Mouse (Mus musculus) naive thymus-derived CD4-positive, alpha-beta T cell, adult 2 months (primary cell): ENCODE measurements at regions not wholly inside any gene's neighbourhood (a gene's known extent, or its start where the extent isn't known, plus 50 kb on each side); places are given as distances from the start of the nearest gene placed in this dataset.

Experiments used
- DNase-seq: peaks from one replicate; pipeline ENCODE4 v3.0.0-alpha.2; 2011; ENCODE audit warnings: low read depth

- no peak for DNase-seq
These were observed 115.8 kb downstream of the Lnpk start for GRCm38 (mm10) chr2:74463407-74463806.

- DNase-seq = no peak
These were observed 117.9 kb downstream of the Lnpk start for GRCm38 (mm10) chr2:74461211-74461844.

DNA sequence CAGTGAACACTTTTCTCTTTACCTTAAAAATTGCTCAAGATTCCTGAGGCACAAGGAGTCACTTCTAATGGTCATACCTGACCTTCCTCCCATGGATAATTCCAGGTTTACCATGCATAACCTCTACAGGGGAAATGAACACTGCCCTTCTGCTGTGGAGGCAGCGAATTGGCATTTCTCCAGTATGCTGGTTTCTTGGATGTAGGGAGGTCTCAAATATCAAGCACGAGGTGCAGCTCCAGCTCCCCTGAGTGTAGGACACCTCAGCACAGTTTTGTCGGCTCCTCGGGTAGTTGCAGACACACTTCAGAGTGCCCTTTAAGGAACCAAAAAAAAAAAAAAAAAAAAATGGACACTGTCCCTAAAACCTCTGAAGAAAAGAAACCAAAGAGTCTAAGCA, 124.8 kb downstream of the Lnpk start:
- no peak for DNase-seq

- no peak for DNase-seq
These were observed 126.6 kb downstream of the Lnpk start for GRCm38 (mm10) chr2:74452679-74453078.

- DNase-seq = no peak
These were observed 127.7 kb downstream of the Lnpk start for GRCm38 (mm10) chr2:74451578-74451977.

- DNase-seq = no peak
These were observed 128.2 kb downstream of the Lnpk start for GRCm38 (mm10) chr2:74451038-74451437.

DNA sequence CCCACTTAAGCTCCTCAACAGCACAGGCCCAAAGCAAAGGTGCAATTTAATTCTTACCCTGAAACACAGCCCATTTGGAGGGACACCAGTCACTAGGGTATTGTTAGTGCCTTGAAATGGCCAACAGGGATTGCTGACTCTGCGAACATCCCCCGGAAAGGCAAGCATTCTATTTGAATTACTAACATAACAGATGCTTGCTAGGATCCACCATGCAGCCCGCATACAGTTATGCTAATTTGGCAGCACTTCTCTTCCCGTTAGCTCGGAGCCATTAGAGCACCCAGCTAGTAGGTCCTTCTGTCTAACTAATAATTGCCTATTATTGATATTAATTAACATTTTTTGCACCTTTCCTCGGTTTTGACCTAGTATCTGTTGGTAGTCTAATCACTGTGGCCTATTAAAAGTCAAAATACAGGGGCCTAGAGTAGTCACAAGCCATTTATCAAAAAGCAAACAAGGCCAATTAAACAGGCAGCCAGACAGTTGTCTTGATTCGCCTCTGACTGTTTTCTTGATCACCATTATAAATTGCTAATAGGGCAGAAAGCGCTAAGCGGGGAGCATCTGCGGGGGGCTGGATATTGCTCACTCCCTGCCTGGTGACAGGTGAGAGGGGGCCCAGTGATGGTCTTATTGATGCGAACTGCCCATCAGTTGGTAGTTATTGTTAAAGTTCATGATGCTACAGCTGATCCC, 129.0 kb downstream of the Lnpk start:
- DNase-seq = no peak

DNA sequence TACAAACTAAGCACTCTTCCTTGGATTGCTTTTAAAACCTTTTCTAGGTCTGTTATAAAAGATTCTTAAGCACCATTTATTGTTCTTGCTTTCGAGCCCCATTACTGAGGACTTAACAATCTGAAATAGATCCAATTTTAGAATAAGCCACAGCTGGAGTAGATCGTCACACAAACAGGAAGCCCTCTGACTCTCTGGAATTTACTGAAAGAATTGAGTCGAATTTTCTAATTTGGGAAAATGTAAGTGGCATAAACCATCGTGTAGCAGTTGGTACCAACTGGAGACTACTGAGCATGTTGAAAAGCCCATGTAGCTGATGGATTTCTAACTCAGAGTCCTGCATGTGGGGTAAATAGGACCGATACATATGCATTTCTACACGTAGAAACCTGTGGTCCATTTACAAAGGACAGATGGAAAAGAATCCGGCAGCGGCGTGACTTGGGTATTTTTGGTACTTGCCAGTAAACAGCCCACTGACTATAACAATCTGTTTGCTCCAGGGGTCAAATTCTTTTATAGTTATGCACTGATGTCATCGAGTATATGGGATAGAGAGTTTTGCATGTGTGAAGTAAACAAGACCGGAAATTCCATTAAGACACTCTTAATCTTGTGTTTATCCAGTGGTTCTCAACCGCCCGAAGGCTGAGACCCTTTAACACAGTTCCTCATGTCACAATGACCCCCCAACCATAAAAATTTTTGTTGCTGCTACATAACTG, 143.9 kb downstream of the Lnpk start:
- no peak for DNase-seq

DNA sequence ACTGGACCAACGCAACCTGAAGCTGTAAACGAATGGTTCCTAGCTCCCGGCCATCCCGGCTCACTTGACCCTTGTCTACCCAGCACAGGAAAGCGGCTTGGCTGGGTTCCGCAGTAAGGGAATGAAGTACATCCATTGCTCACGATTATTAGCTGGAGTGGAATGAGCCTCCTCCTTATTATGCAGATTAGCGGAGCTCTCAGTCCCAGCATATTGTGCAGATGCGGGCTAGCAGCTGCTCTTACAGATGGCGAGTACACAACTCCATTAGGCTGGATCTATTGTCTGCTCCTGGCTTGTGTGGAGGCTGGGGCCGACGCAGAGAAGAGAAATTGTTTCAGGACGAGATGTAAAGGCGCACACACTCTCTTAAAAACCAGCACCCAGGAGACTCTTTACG, 152.5 kb downstream of the Lnpk start:
- no peak for DNase-seq

DNA sequence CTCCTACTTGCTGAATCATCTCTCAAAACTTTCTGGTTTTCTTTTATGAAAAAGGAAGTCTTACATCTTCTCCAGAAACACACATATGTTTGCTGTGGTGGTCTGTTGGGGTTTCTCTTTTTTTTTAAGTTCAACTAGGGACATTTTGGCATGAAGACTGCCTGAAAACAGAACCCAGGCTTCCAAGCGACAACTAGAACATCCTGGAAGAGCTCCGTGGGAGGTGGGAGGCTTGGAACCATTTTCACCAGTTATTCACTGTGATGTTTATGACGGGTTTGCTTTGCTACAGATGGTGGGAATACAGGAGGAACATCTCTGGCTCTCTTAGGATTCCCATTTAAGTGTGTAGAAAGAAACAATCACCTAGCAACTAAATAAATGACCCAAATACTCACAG, 154.5 kb downstream of the Lnpk start:
- no peak for DNase-seq

DNA sequence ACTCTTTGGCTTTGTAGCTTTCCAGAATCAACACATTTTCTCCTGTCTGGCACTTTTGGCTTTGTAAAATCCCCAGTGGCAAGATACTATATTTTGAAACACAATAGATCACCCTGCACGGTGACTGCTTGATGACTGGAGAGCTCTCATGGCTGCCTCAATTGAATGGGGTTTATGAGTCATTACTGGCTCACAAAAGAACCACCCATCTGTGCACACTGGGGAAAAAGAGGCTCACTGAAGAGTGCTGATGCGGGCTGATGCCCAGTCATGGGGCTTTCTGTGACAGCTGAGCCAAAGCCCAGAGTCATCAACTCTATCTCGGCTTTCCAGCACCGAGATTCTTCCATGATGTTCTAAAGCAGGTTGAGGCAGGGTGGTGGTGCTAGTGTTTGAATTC, 163.1 kb downstream of the Lnpk start:
- DNase-seq = no peak

- DNase-seq = no peak
These were observed 164.5 kb downstream of the Lnpk start for GRCm38 (mm10) chr2:74414721-74415120.

- no peak for DNase-seq
These were observed 169.3 kb downstream of the Lnpk start for GRCm38 (mm10) chr2:74409856-74410404.

- no peak for DNase-seq
These were observed 174.7 kb downstream of the Lnpk start for GRCm38 (mm10) chr2:74404493-74404892.

- DNase-seq = no peak
These were observed 188.2 kb downstream of the Lnpk start for GRCm38 (mm10) chr2:74391064-74391463.

- no peak for DNase-seq
These were observed 191.2 kb downstream of the Lnpk start for GRCm38 (mm10) chr2:74388078-74388477.

- DNase-seq = no peak
These were observed 194.3 kb downstream of the Lnpk start for GRCm38 (mm10) chr2:74384918-74385317.

- DNase-seq = no peak
These were observed 198.5 kb downstream of the Lnpk start for GRCm38 (mm10) chr2:74380574-74381287.

DNA sequence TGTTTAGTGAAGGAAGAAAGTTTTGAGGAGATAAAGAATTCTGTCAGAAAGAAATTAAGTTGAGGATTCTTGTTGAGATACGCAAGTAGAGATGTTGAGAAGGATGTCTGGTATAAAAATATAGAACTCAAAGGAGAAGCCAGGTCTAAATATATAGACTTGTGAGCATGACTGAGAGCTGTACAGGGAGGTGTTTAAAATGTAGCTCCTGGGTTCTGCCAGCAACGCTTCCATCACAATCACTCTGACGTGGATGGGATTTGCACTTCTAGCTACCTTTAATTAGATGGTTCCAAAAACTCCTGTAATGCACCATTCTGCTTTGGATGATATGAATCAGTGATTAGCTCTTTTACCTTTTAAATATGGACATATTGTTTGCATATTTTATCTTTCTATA, 200.5 kb downstream of the Lnpk start:
- DNase-seq = no peak

DNA sequence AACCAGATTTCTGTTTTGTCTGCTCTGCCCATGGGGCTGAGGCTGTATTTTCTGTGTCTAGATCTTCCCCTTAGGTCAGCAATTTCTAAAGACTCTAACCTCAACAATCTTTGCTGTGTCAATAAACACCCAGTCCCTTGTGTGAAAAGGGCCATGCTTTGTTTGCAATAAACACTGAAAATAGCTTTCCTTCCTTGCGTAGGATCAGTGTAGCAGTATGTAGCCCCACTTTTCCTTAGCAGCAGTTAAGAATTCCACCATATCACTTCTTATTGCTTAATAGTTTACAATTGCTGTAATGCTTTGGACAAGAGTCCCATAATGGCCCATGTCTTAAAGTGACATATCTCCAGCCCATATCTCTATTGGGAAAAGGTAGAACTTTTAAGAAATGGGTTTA, 205.3 kb downstream of the Lnpk start:
- no peak for DNase-seq

- DNase-seq = no peak
These were observed 206.2 kb downstream of the Lnpk start for GRCm38 (mm10) chr2:74373056-74373455.

DNA sequence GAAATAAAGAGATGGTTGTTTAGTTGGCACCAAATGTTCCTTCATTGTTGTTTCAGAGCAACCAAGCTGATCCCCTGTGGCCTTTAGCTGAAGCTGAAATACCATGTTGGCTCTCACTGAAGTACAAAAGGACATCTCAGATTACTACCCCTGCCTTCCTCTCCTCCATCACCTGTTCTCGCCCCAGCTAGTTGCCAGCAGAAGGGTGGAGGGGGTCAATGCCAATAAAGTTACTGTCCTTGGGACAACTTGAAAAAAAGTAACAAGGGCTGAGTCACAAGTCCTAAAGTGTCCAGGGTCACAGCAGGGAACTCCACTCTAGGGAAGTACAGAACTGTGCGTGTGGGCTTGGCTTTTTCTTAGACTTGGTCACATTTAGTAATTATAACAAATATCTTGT, 216.0 kb downstream of the Lnpk start:
- no peak for DNase-seq
